Mouse (Mus musculus): ENCODE measurements around the gene Pum3. TPM values are rescaled to one million over a fixed set of nuclear protein-coding genes. Genes with fewer than 3 reads are reported as not detected.

Gene Pum3
- polyA plus RNA-seq, 1 experiment from 2014 or later: 65.5 TPM

GRCm38 (mm10) chr19:27426451-27426850 lies 3.2 kb downstream of the Pum3 start:
- no peaks in the 10 kb centered on the region for H3K27me3 ChIP-seq
- no peak for TF ChIP-seq CTCF (IDR thresholded peaks at IDR 0.05)
- in situ Hi-C loops (cut with MboI; ENCODE audit: low pct_unique_long_range_greater_than_20kb): loop anchor here (5.0 kb wide), 1 partner anchor 689 kb away; no protein-coding TSS in a partner anchor
- no peak for DNase-seq (ENCODE audit: low read depth, low spot score)
- ChIA-PET POLR2A (interaction anchor here (0.5 to 0.6 kb wide), 2 partner anchors 420 to 678 kb away, joined by 6 read pairs; no protein-coding TSS in a partner anchor), CTCF (interaction anchor here (0.7 to 2.8 kb wide), 8 partner anchors 10 to 695 kb away, joined by 3 to 9 read pairs (median 4); no protein-coding TSS in a partner anchor)
- no peak for ATAC-seq

- DNase-seq (ENCODE audit: low read depth, low spot score): no peak
- CTCF ChIA-PET: interaction anchor here (0.7 to 2.8 kb wide), 10 partner anchors 9 to 1097 kb away, joined by 3 to 9 read pairs (median 4); no protein-coding TSS in a partner anchor
Observed at GRCm38 (mm10) chr19:27425656-27426055, 4.0 kb downstream of the Pum3 start.

GRCm38 (mm10) chr19:27417375-27417774 lies 12.2 kb downstream of the Pum3 start:
- no peak for TF ChIP-seq CTCF (IDR thresholded peaks at IDR 0.05)
- in situ Hi-C loops (cut with MboI; ENCODE audit: low pct_unique_long_range_greater_than_20kb): loop anchor here (5.0 to 10.0 kb wide), 2 partner anchors 203 to 295 kb away; partner anchors contain the start of gene Vldlr
- CTCF ChIA-PET: interaction anchor here (1.2 to 2.5 kb wide), 3 partner anchors 8 to 294 kb away, joined by 3 to 9 read pairs (median 8); no protein-coding TSS in a partner anchor
- ATAC-seq (no peak), DNase-seq (ENCODE audit: low read depth, low spot score) (no peak)
- no peaks in the 10 kb centered on the region for H3K27me3 ChIP-seq
- POLR2A ChIA-PET: no interaction called here

More at GRCm38 (mm10) chr19:27425656-27426055, 4.0 kb downstream of the Pum3 start:
- no peak for ATAC-seq
- TF ChIP-seq CTCF (IDR thresholded peaks at IDR 0.05): peak; percentile 84
- POLR2A ChIA-PET: no interaction called here
- H3K27me3 ChIP-seq: no peaks in the 10 kb centered on the region
- in situ Hi-C loops (cut with MboI; ENCODE audit: low pct_unique_long_range_greater_than_20kb): loop anchor here (5.0 kb wide), 1 partner anchor 688 kb away; no protein-coding TSS in a partner anchor

- no peak for DNase-seq (ENCODE audit: low read depth, low spot score)
- ChIA-PET CTCF (interaction anchor here (0.8 to 2.5 kb wide), 5 partner anchors 9 to 441 kb away, joined by 3 to 9 read pairs (median 3); partner anchors contain the start of gene Vldlr), POLR2A (interaction anchor here (1.0 kb wide), 1 partner anchor 8 kb away, joined by 5 read pairs; no protein-coding TSS in a partner anchor)
- H3K27me3 ChIP-seq: no peaks in the 10 kb centered on the region
- TF ChIP-seq CTCF (IDR thresholded peaks at IDR 0.05): peak; percentile 87
- ATAC-seq: peak; percentile 47
- in situ Hi-C loops (cut with MboI; ENCODE audit: low pct_unique_long_range_greater_than_20kb): loop anchor here (5.0 to 10.0 kb wide), 2 partner anchors 202 to 294 kb away; partner anchors contain the start of gene Vldlr
Observed at GRCm38 (mm10) chr19:27416569-27416968, 13.1 kb downstream of the Pum3 start.

GRCm38 (mm10) chr19:27411340-27411739 lies 18.3 kb downstream of the Pum3 start:
- CTCF ChIA-PET: interaction anchor here (1.0 to 2.4 kb wide), 2 partner anchors 13 to 20 kb away, joined by 3 to 9 read pairs; no protein-coding TSS in a partner anchor
- in situ Hi-C loops (cut with MboI; ENCODE audit: low pct_unique_long_range_greater_than_20kb): loop anchor here (10.0 kb wide), 1 partner anchor 197 kb away; the partner anchor contains the start of gene Vldlr
- DNase-seq (ENCODE audit: low read depth, low spot score) (no peak), ATAC-seq (no peak)
- no peak for TF ChIP-seq CTCF (IDR thresholded peaks at IDR 0.05)
- H3K27me3 ChIP-seq: no peaks in the 10 kb centered on the region
- POLR2A ChIA-PET: no interaction called here

GRCm38 (mm10) chr19:27410751-27411150 lies 18.9 kb downstream of the Pum3 start:
- DNase-seq (ENCODE audit: low read depth, low spot score) (no peak), ATAC-seq (no peak)
- no peak for TF ChIP-seq CTCF (IDR thresholded peaks at IDR 0.05)
- H3K27me3 ChIP-seq: no peaks in the 10 kb centered on the region
- in situ Hi-C loops (cut with MboI; ENCODE audit: low pct_unique_long_range_greater_than_20kb): loop anchor here (10.0 kb wide), 1 partner anchor 196 kb away; the partner anchor contains the start of gene Vldlr
- POLR2A ChIA-PET: no interaction called here
- CTCF ChIA-PET: interaction anchor here (1.0 to 2.4 kb wide), 2 partner anchors 13 to 19 kb away, joined by 3 to 9 read pairs; no protein-coding TSS in a partner anchor

- ChIA-PET CTCF (interaction anchor here (2.4 kb wide), 1 partner anchor 12 kb away, joined by 9 read pairs; no protein-coding TSS in a partner anchor), POLR2A (no interaction called here)
- no peaks in the 10 kb centered on the region for H3K27me3 ChIP-seq
- DNase-seq (ENCODE audit: low read depth, low spot score) (no peak), ATAC-seq (no peak)
- TF ChIP-seq CTCF (IDR thresholded peaks at IDR 0.05): no peak
- in situ Hi-C loops (cut with MboI; ENCODE audit: low pct_unique_long_range_greater_than_20kb): loop anchor here (10.0 kb wide), 1 partner anchor 195 kb away; the partner anchor contains the start of gene Vldlr
Observed at GRCm38 (mm10) chr19:27409782-27410181, 19.8 kb downstream of the Pum3 start.

GRCm38 (mm10) chr19:27409196-27409595 lies 20.4 kb downstream of the Pum3 start:
- ChIA-PET CTCF (interaction anchor here (2.4 kb wide), 1 partner anchor 11 kb away, joined by 9 read pairs; no protein-coding TSS in a partner anchor), POLR2A (no interaction called here)
- ATAC-seq (no peak), DNase-seq (ENCODE audit: low read depth, low spot score) (no peak)
- in situ Hi-C loops (cut with MboI; ENCODE audit: low pct_unique_long_range_greater_than_20kb): no loop called here
- no peaks in the 10 kb centered on the region for H3K27me3 ChIP-seq
- TF ChIP-seq CTCF (IDR thresholded peaks at IDR 0.05): no peak

GRCm38 (mm10) chr19:27397797-27398196 lies 31.8 kb downstream of the Pum3 start:
- in situ Hi-C loops (cut with MboI; ENCODE audit: low pct_unique_long_range_greater_than_20kb): no loop called here

GRCm38 (mm10) chr19:27397223-27397622 lies 32.4 kb downstream of the Pum3 start:
- no peak for DNase-seq (ENCODE audit: low read depth, low spot score)
- no peaks in the 10 kb centered on the region for H3K27me3 ChIP-seq
- ATAC-seq: no peak
- TF ChIP-seq CTCF (IDR thresholded peaks at IDR 0.05): no peak
- in situ Hi-C loops (cut with MboI; ENCODE audit: low pct_unique_long_range_greater_than_20kb): no loop called here
- ChIA-PET CTCF (interaction anchor here (1.0 to 2.8 kb wide), 4 partner anchors 13 to 181 kb away, joined by 3 to 9 read pairs (median 3); partner anchors contain the start of gene Vldlr), POLR2A (no interaction called here)

More at GRCm38 (mm10) chr19:27397797-27398196, 31.8 kb downstream of the Pum3 start:
- CTCF ChIA-PET: interaction anchor here (0.8 to 2.8 kb wide), 5 partner anchors 9 to 181 kb away, joined by 3 to 9 read pairs (median 3); partner anchors contain the start of gene Vldlr
- POLR2A ChIA-PET: no interaction called here
- no peak for TF ChIP-seq CTCF (IDR thresholded peaks at IDR 0.05)
- H3K27me3 ChIP-seq: no peaks in the 10 kb centered on the region
- ATAC-seq (no peak), DNase-seq (ENCODE audit: low read depth, low spot score) (no peak)

GRCm38 (mm10) chr19:27396719-27397118 lies 32.9 kb downstream of the Pum3 start:
- in situ Hi-C loops (cut with MboI; ENCODE audit: low pct_unique_long_range_greater_than_20kb): no loop called here
- H3K27me3 ChIP-seq: no peaks in the 10 kb centered on the region
- ChIA-PET CTCF (interaction anchor here (1.2 to 2.8 kb wide), 3 partner anchors 13 to 30 kb away, joined by 3 to 9 read pairs (median 5); no protein-coding TSS in a partner anchor), POLR2A (no interaction called here)
- ATAC-seq: no peak
- no peak for TF ChIP-seq CTCF (IDR thresholded peaks at IDR 0.05)
- DNase-seq (ENCODE audit: low read depth, low spot score): no peak

Measured in Patski (cell line).